Mouse (Mus musculus) cortical plate, adult 2 months (tissue): ENCODE measurements around the gene Rhebl1. TPM values are rescaled to one million over a fixed set of nuclear protein-coding genes. Genes with fewer than 3 reads are reported as not detected.

Experiments used
- H3K27ac ChIP-seq: fragments of 200-500 bp; 2 replicates; pipeline ENCODE4 v1.5.1; 2012; ENCODE audit warnings: low read length, control low read depth, inconsistent platforms; ENCODE audit not compliant: insufficient read depth
- H3K4me1 ChIP-seq: fragments of 200-500 bp; 2 replicates; pipeline ENCODE4 v1.6.1; 2011; ENCODE audit warnings: low read length; ENCODE audit not compliant: control insufficient read depth, insufficient read depth
- H3K4me3 ChIP-seq: fragments of 200-500 bp; 2 replicates; pipeline ENCODE4 v1.5.1; 2011; ENCODE audit warnings: mild to moderate bottlenecking, low read length, control low read depth; ENCODE audit not compliant: insufficient read depth
- CTCF ChIP-seq: fragments of 200-500 bp; IDR thresholded peaks from 2 replicates; pipeline ENCODE4 v1.5.1; 2011; ENCODE audit warnings: mild to moderate bottlenecking, control low read depth, low read length; ENCODE audit not compliant: insufficient read depth; ENCODE audit errors: extremely low read depth
- POLR2A ChIP-seq: fragments of 200-500 bp; IDR thresholded peaks from 2 replicates; pipeline ENCODE4 v1.6.1; 2011; ENCODE audit warnings: mild to moderate bottlenecking, low read length, control low read depth; ENCODE audit not compliant: insufficient read depth; ENCODE audit errors: extremely low read depth
- polyA plus RNA-seq: library from polyadenylated mRNA; depleted of rRNA; stranded (reverse); fragments of >200 nt; gene quantifications from 2 replicates; pipeline ENCODE4 v1.2.3, GENCODE M21; 2012

Gene Rhebl1
- polyA plus RNA-seq, 1 experiment, result 18.3 TPM

DNA sequence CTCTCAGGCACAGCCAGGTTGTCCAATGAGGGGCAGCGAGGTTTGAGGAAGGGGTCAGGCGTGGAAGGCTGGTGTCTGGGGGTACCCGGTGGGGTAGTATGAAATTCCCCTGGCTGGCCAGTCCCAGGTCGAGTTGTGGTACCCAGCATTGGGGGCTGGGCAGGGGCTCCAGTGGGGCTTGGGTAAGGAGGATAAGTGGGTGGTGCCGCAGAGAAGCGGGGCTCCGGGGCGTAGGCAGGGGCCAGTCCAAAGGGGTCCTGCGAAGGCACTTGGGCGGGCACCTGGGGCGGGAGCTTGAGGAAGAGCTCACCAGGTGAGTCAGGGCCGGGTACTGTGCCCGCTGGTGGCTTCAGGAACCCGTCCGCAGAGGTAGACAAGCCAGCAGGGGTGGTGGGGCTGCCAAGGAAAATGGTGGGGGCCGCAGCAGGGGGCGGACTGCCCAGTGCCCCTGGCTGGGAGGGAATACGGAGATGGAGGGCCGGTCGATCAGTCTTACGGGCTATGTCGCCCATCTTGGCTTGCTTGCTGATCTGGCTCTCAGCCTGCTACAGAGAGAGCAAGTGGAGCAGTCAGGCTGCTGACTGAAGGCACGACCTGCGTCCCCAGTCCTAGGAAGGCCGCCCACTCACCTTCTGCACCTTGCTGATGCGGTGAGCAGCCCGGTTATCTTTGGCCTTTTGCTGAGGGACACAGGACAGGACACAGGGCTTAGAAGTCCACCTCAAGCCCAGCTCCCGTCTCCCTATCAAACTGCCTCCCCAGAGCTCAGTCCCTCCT lies 41.0 kb downstream of the Rhebl1 start:
- Histone ChIP-seq H3K4me3 (no peak overlapping the region), H3K4me1 (no peaks in the 10 kb centered on the region), H3K27ac (no peak overlapping the region)
- TF ChIP-seq POLR2A (no peak), CTCF (no peak)

DNA sequence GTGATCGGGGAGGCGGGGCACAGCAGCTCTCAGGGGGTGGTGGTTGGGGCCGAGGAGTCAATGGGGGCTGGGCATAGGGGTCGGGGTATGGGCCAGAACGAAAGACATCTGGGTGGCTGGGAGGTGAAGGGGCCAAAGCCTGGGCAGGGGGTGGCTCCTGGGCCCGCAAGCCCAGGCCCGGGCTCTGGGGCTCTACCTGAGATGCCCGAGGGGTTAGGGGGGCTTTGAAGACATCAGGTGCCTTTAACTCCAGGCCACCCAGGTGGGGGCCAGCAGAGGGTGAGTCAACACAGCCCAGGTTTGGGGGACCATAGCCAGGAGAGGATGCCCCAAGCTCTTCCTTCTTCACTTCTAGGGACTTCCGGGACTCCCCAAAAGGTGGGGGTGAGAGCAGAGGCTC lies 41.6 kb downstream of the Rhebl1 start:
- H3K27ac ChIP-seq, result no peak overlapping the region
- no peak overlapping the region for H3K4me3 ChIP-seq
- no peaks in the 10 kb centered on the region for H3K4me1 ChIP-seq
- TF ChIP-seq POLR2A (no peak), CTCF (no peak)

DNA sequence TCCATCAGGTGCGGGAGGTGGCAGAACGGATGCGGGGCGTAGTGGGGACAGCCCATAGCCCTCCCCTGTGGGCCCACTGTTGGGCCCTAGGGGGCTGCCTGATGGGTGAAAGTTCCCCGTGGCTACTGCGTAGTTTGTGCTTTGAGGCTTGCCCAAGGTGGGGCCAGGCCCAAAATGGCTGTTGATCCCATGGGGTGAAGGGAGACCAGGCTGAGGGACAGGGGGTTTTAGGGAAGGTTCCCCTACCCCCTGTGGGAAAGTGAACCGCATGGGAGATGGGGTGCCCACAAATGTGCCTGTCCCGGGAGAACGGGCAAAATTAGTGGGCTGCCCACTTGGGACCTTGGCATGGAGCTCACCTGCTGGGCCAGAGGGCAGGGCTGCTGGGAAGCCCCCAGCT lies 42.3 kb downstream of the Rhebl1 start:
- H3K4me1 ChIP-seq, result 0 out of 2 replicates have a peak, but pooled peaks cover 3% of the 10 kb centered on the region
- H3K27ac ChIP-seq, result no peak overlapping the region
- TF ChIP-seq POLR2A (no peak), CTCF (no peak)
- H3K4me3 ChIP-seq, result no peak overlapping the region

DNA sequence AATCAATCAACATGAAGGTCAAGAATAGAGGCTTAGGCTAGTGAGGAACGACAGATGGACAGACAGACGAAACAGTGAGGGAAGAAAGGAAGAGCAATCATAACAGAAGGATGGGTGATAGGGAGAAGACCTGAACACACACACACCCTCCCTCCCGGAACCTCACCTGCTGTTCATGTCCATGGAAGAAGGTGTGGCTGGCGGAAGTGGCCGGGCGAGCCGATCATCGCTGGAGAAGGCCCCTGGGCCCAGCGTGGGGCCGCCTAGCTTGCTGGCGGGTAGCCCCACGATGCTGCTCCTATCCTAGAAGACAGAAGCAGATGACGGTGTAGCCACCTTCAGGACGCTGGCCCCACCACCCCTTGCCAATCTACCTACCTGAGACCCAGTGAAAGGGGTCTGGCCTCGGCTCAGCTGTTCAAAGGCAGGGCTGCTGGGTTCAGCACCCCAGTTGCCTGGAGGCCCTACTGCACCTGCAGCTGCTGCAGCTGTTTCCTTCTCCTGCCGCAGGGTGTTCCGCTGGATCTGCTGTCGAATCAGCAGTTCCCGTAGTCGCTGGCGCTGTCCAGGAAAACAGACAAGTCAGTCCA lies 43.0 kb downstream of the Rhebl1 start:
- TF ChIP-seq POLR2A, result no peak
- TF ChIP-seq CTCF, result no peak
- no peak overlapping the region for H3K4me3 ChIP-seq
- H3K27ac ChIP-seq, result no peak overlapping the region
- 0 out of 2 replicates have a peak, but pooled peaks cover 3% of the 10 kb centered on the region for H3K4me1 ChIP-seq

DNA sequence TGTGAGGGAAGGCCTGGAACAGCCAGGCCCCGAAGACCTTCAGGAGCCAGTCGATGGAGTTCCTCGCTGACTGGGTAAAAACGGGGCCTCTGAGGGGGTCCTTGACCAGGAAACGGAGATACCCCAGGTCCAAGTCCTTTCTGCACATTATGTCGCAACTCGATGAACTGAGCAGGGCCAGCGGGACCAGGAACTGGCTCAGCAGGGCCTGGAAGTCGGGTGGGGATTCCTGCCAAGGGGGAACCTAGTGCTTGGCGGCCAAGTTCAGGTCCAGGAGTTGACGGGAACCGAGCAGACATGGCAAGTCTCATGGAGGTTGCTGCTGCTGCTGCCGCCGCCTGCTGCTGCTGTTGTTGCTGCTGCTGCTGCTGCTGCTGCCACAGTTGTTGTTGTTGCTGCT lies 43.7 kb downstream of the Rhebl1 start:
- Histone ChIP-seq H3K4me1 (0 out of 2 replicates have a peak, but pooled peaks cover 3% of the 10 kb centered on the region), H3K27ac (no peak overlapping the region), H3K4me3 (no peak overlapping the region)
- TF ChIP-seq CTCF, result no peak
- TF ChIP-seq POLR2A, result no peak

DNA sequence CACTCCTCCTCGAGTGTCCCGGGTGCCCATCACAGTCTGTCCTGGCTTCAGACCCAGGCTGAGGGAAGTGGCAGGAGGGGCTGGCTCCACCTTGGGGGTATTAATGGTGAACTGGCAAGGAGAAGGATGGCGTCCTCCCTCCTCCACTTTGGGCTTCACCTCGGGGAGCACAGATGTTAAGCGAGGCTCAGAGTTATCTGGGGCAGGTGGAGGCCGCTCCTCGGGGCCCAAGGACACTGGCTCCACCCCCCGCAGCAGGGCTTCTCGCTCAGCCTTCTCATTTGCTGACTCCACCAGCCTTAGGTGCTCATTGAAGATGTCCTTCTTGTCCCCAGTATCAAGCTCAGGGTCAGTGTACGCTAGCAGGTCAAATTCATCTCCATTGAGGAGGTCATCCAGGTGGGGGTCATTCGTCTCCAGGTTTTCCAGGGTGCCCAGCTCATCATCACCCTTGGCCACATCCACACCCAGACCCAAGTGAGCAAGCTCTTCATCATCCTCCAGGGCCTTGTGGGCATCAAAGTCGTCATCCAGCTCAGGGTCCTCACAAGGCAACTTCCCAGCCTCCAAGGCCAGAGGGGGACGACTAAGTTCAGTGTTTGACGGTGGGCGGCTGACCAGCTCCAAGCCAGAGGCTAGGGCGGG lies 44.3 kb downstream of the Rhebl1 start:
- Histone ChIP-seq H3K4me3 (no peak overlapping the region), H3K4me1 (0 out of 2 replicates have a peak, but pooled peaks cover 3% of the 10 kb centered on the region), H3K27ac (no peak overlapping the region)
- no peak for TF ChIP-seq POLR2A

DNA sequence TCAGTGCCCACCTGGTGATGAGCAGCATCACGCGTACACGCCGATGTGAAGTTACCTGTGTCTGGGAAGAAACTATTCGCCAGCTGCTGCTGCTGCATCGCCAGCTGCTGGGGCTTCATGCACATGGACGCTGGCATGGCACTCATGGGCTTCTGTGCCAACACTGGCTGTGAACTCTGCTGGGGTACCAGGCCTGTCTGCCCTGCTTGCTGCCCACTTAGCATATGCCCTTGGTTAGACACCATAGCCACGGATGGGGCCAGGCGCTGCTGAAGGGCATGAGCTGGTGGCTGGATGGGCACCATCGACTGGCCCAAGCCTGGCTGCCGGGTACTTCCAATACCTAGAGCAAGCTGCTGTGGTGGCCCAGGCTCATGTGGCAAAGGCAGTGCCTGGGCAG lies 45.2 kb downstream of the Rhebl1 start:
- no peak overlapping the region for H3K4me3 ChIP-seq
- no peak overlapping the region for H3K27ac ChIP-seq
- TF ChIP-seq CTCF (no peak), POLR2A (no peak)
- H3K4me1 ChIP-seq, result 0 out of 2 replicates have a peak, but pooled peaks cover 3% of the 10 kb centered on the region

DNA sequence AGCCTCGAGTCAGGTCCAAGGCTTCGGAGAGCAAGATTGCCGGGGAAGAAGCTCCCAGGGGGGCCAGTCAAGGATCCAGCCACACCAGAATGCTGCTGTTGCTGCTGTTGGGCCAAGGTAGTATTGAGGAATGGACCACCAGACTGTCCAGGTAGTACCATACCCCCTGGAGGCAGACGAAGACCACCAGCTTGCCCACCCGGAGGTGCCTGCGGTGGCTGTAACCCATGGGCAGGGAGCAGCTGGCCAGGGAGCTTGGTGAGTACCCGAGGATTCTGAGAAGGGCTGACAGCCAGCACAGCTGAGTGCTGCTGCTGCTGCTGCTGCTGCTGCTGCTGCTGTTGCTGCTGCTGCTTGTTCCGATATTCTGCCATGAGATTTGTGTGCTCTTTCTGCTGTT lies 48.2 kb downstream of the Rhebl1 start:
- H3K4me1 ChIP-seq, result 0 out of 2 replicates have a peak, but pooled peaks cover 3% of the 10 kb centered on the region
- no peak overlapping the region for H3K27ac ChIP-seq
- TF ChIP-seq CTCF (no peak), POLR2A (no peak)
- no peak overlapping the region for H3K4me3 ChIP-seq

DNA sequence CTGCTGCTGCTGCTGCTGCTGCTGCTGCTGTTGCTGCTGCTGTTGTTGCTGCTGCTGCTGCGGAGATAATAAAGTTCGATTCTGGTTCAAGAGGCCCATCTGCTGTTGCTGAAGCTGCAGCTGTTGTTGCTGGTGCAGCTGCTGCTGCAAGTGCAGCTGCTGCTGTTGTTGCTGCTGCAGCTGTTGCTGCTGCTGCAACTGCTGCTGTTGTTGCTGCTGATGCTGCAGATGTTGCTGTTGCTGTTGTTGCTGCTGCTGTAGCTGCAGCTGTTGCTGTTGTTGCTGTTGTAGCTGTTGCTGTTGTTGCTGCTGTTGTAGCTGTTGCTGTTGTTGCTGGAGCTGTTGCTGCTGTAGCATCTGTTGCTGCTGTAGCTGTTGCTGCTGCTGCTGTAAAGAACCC lies 49.2 kb downstream of the Rhebl1 start:
- H3K4me3 ChIP-seq, result no peak overlapping the region
- TF ChIP-seq CTCF (no peak), POLR2A (no peak)
- H3K4me1 ChIP-seq, result 0 out of 2 replicates have a peak, but pooled peaks cover 3% of the 10 kb centered on the region
- no peak overlapping the region for H3K27ac ChIP-seq
